ENCODE assay signal across 14 mouse cellular contexts in the genomic region with DNA sequence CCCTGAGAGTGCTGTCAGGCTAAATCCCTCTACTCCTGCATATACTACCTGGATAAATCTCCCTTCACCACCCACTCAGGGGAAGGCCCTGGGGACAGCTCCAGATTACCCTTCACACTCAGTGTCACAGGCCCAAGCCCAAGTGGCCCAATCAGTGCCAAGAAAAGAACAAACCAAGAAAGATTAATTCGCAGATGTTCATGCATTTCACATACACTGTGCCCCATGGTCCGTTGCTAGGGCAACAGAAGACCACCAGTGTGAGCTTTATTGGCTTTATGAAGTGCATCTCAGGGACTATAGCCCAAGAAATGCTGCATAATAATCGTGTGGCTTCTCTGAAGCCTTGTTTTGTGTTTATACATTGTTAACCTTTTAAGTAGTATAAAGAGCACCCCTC.
A peak's percentile ranks its signal among the peaks of the same experiment; 100 is the strongest.
DNase-seq lines count a peak whose midpoint lies in the region; ATAC-seq lines count a peak whose summit lies in the region.
"Had no signal": no experiment of that assay in that cellular context is flagged by ENCODE, and none has a peak within 500 bp of the region (broad histone marks: within the 10 kb centered on the region; RNA-seq: fewer than 3 reads in every experiment).

No protein-coding gene starts in this region.

- H3K9me3 ChIP-seq in hindbrain, embryonic 12.5 days (replicated peaks) = no peaks in the 10 kb centered on the region
- H3K9me3 ChIP-seq in midbrain, embryonic 13.5 days = no peaks in the 10 kb centered on the region
- no peaks in the 10 kb centered on the region for H3K9me3 ChIP-seq in liver, embryonic 12.5 days (replicated peaks)
- H3K9me3 ChIP-seq: G1E; heart, embryonic 15.5 days; limb, embryonic 13.5 days had no signal

- peak; percentile 43 for DNase-seq in retina, postnatal 1 day
- DNase-seq in retina, embryonic 14.5 days (ENCODE audit: low spot score) = no peak
- no peak for DNase-seq in urinary bladder, postnatal 36 days (ENCODE audit: low spot score in 2 of 2)
- DNase-seq: adrenal gland, adult 2 months; cerebellum, adult 18-20 months; kidney, adult 9 months; lung, postnatal 14 days had no signal

- WGBS in hindbrain, embryonic 12.5 days = 30% methylated on average over 3 of the region's 3 CpGs
- WGBS in midbrain, embryonic 13.5 days = 9% methylated on average over 3 of the region's 3 CpGs
- WGBS in liver, embryonic 12.5 days (ENCODE audit: insufficient replicate concordance) = 83% methylated on average over 3 of the region's 3 CpGs

- H3K27me3 ChIP-seq in hindbrain, embryonic 12.5 days = no peaks in the 10 kb centered on the region
- peaks cover 18% of the 10 kb centered on the region for H3K27me3 ChIP-seq in midbrain, embryonic 13.5 days
- no peaks in the 10 kb centered on the region for H3K27me3 ChIP-seq in liver, embryonic 12.5 days (replicated peaks)
- H3K27me3 ChIP-seq: heart, embryonic 15.5 days; limb, embryonic 13.5 days had no signal

- no peaks in the 10 kb centered on the region for H3K36me3 ChIP-seq in hindbrain, embryonic 12.5 days
- H3K36me3 ChIP-seq in midbrain, embryonic 13.5 days = no peaks in the 10 kb centered on the region
- H3K36me3 ChIP-seq in liver, embryonic 12.5 days = no peaks in the 10 kb centered on the region
- H3K36me3 ChIP-seq: heart, embryonic 15.5 days; limb, embryonic 13.5 days had no signal

- H3K27ac ChIP-seq in hindbrain, embryonic 12.5 days = peak overlapping the region; percentile 70
- H3K27ac ChIP-seq in midbrain, embryonic 13.5 days = peak overlapping the region; percentile 77
- H3K27ac ChIP-seq in liver, embryonic 12.5 days = no peak overlapping the region
- H3K27ac ChIP-seq: heart, embryonic 15.5 days; limb, embryonic 13.5 days had no signal

- peak overlapping the region; percentile 15; the same call in 1 of the 2 replicates for H3K4me2 ChIP-seq in hindbrain, embryonic 12.5 days (replicated peaks)
- H3K4me2 ChIP-seq in midbrain, embryonic 13.5 days (replicated peaks) = peak overlapping the region; percentile 28
- no peak overlapping the region for H3K4me2 ChIP-seq in liver, embryonic 12.5 days
- H3K4me2 ChIP-seq: heart, embryonic 15.5 days; limb, embryonic 13.5 days had no signal

- H3K4me3 ChIP-seq in hindbrain, embryonic 12.5 days = no peak overlapping the region
- no peak overlapping the region for H3K4me3 ChIP-seq in midbrain, embryonic 13.5 days (replicated peaks)
- no peak overlapping the region for H3K4me3 ChIP-seq in liver, embryonic 12.5 days
- H3K4me3 ChIP-seq: heart, embryonic 15.5 days; limb, embryonic 13.5 days had no signal

- no peak overlapping the region for H3K9ac ChIP-seq in hindbrain, embryonic 12.5 days
- no peak overlapping the region for H3K9ac ChIP-seq in midbrain, embryonic 13.5 days (replicated peaks)
- no peak overlapping the region for H3K9ac ChIP-seq in liver, embryonic 12.5 days
- H3K9ac ChIP-seq: heart, embryonic 15.5 days; limb, embryonic 13.5 days had no signal

- peaks cover 48% of the 10 kb centered on the region for H3K4me1 ChIP-seq in hindbrain, embryonic 12.5 days
- H3K4me1 ChIP-seq in midbrain, embryonic 13.5 days (replicated peaks) = peaks cover 75% of the 10 kb centered on the region
- H3K4me1 ChIP-seq in liver, embryonic 12.5 days = peaks cover 8% of the 10 kb centered on the region; the same call in 1 of the 2 replicates

- ATAC-seq in hindbrain, embryonic 12.5 days (ENCODE audit: low FRiP score) = peak; percentile 71
- ATAC-seq in midbrain, embryonic 13.5 days = peak; percentile 75
- ATAC-seq in megakaryocyte progenitor cell, adult 5-6 weeks (replicated peaks; ENCODE audit: poor library complexity) = no peak
- no peak for ATAC-seq in liver, embryonic 12.5 days

Comparison
In these comparisons a context has a peak if more than half of its experiments do, and no peak if none do; other contexts are left out.
1. ATAC-seq: peak in hindbrain, embryonic 12.5 days (single experiment) and midbrain, embryonic 13.5 days (single experiment); none in megakaryocyte progenitor cell, adult 5-6 weeks (single experiment) and liver, embryonic 12.5 days (single experiment).